Mouse (Mus musculus) midbrain, embryonic 14.5 days (tissue): ENCODE data around the gene Trmt10c. TPM values are rescaled to one million over a fixed set of nuclear protein-coding genes. Genes with fewer than 3 reads are reported as not detected.
"Not testable (repeated sequence)": the region's sequence is repeated elsewhere in the genome, so short reads cannot be mapped to it uniquely, and the experiment has no call there.

Source experiments
- ATAC-seq: fragments of 200-750 bp; cut with Nextera tagmentation; 2 replicates; pipeline ENCODE4 v1.8.0; 2017; ENCODE audit warnings: moderate number of reproducible peaks, moderate library complexity; ENCODE audit not compliant: low FRiP score, low TSS enrichment
- DNase-seq: peaks from one replicate; pipeline ENCODE4 v3.0.0-alpha.2; 2015
- H3K27ac ChIP-seq: fragments of 300-500 bp; sonication (generic); replicated peaks from 2 replicates; pipeline ENCODE4 v1.5.1; 2014; ENCODE audit warnings: mild to moderate bottlenecking, low read depth, low read length, moderate library complexity
- H3K27me3 ChIP-seq: fragments of 300-500 bp; sonication (generic); 2 replicates; pipeline ENCODE4 v1.6.1; 2014; ENCODE audit warnings: low read length, control low read depth, mixed read lengths; ENCODE audit not compliant: control insufficient read depth, insufficient read depth
- H3K36me3 ChIP-seq: fragments of 300-500 bp; sonication (generic); 2 replicates; pipeline ENCODE4 v1.6.1; 2014; ENCODE audit warnings: low read length, control low read depth; ENCODE audit not compliant: control insufficient read depth, insufficient read depth
- H3K4me1 ChIP-seq: fragments of 300-500 bp; sonication (generic); 2 replicates; pipeline ENCODE4 v1.6.1; 2014; ENCODE audit warnings: mild to moderate bottlenecking, antibody characterized with exemption, low read length, control low read depth; ENCODE audit not compliant: control insufficient read depth, insufficient read depth
- H3K4me2 ChIP-seq: fragments of 300-500 bp; sonication (generic); 2 replicates; pipeline ENCODE4 v1.6.1; 2014; ENCODE audit warnings: mild to moderate bottlenecking, low read length, moderate library complexity
- H3K4me3 ChIP-seq: fragments of 300-500 bp; sonication (generic); replicated peaks from 2 replicates; pipeline ENCODE4 v1.5.1; 2014; ENCODE audit warnings: low read depth, low read length
- H3K9ac ChIP-seq: fragments of 300-500 bp; sonication (generic); replicated peaks from 2 replicates; pipeline ENCODE4 v1.6.1; 2014; ENCODE audit warnings: mild to moderate bottlenecking, low read length, moderate library complexity
- H3K9me3 ChIP-seq: fragments of 300-500 bp; sonication (generic); 2 replicates; pipeline ENCODE4 v1.6.1; 2016; ENCODE audit warnings: low read length, control low read depth, mixed read lengths; ENCODE audit not compliant: control insufficient read depth
- WGBS: fragments of 180-500 bp; shearing (Covaris S2); extraction: QIAGEN DNeasy Blood & Tissue Kit; methylation state at CpG from one replicate; pipeline ENCODE4 v1.1.7; 2014; 5-methylcytosine and 5-hydroxymethylcytosine counted together
- polyA plus RNA-seq: library from polyadenylated mRNA; unstranded; fragments of >200 nt; fragmentation: Nextera tagmentation; extraction: Ambion mirVana; gene quantifications from 2 replicates; pipeline ENCODE4 v1.2.1, GENCODE M21; 2014

The Trmt10c gene
- polyA plus RNA-seq, 1 experiment from 2014 or later, result 23.8 TPM

- H3K36me3 ChIP-seq, result no peaks in the 10 kb centered on the region
- H3K4me2 ChIP-seq, result no peak overlapping the region
- H3K4me1 ChIP-seq, result 0 out of 2 replicates have a peak, but pooled peaks cover 3% of the 10 kb centered on the region
- H3K27me3 ChIP-seq, result no peaks in the 10 kb centered on the region; the same call in 1 of the 2 replicates
- no peak overlapping the region for H3K9ac ChIP-seq
- no peaks in the 10 kb centered on the region for H3K9me3 ChIP-seq
- H3K4me3 ChIP-seq, result no peak overlapping the region
- WGBS, result 54% methylated on average over 10 of the region's 10 CpGs
- no peak overlapping the region for H3K27ac ChIP-seq
- DNase-seq (no peak), ATAC-seq (no peak)
Observed at GRCm38 (mm10) chr16:56058151-56058550, 20.5 kb upstream of the Trmt10c start.

- H3K36me3 ChIP-seq, result no peaks in the 10 kb centered on the region
- no peaks in the 10 kb centered on the region for H3K9me3 ChIP-seq
- no peak overlapping the region for H3K9ac ChIP-seq
- ATAC-seq (peak; percentile 78), DNase-seq (peak; percentile 65)
- H3K27ac ChIP-seq, result peak overlapping the region; percentile 45; the same call in 1 of the 2 replicates
- 0 out of 2 replicates have a peak, but pooled peaks cover 3% of the 10 kb centered on the region for H3K4me1 ChIP-seq
- H3K27me3 ChIP-seq, result no peaks in the 10 kb centered on the region; the same call in 1 of the 2 replicates
- 7% methylated on average over 7 of the region's 7 CpGs for WGBS
- no peak overlapping the region for H3K4me2 ChIP-seq
- H3K4me3 ChIP-seq, result no peak overlapping the region
Observed at GRCm38 (mm10) chr16:56056944-56057590, 19.4 kb upstream of the Trmt10c start.

- no peaks in the 10 kb centered on the region for H3K9me3 ChIP-seq
- ATAC-seq (no peak), DNase-seq (no peak)
- no peak overlapping the region for H3K4me2 ChIP-seq
- H3K4me3 ChIP-seq, result no peak overlapping the region
- no peaks in the 10 kb centered on the region for H3K27me3 ChIP-seq
- no peaks in the 10 kb centered on the region for H3K36me3 ChIP-seq
- 0 out of 2 replicates have a peak, but pooled peaks cover 3% of the 10 kb centered on the region for H3K4me1 ChIP-seq
- no peak overlapping the region for H3K9ac ChIP-seq
- no peak overlapping the region for H3K27ac ChIP-seq
- WGBS, result 87% methylated on average over 3 of the region's 3 CpGs
Observed at GRCm38 (mm10) chr16:56055911-56056310, 18.3 kb upstream of the Trmt10c start.

- H3K4me1 ChIP-seq, H3K4me2 ChIP-seq, DNase-seq, H3K4me3 ChIP-seq, H3K27ac ChIP-seq, H3K9me3 ChIP-seq, ATAC-seq, H3K36me3 ChIP-seq, H3K9ac ChIP-seq, H3K27me3 ChIP-seq: not testable (repeated sequence)
- WGBS, result no CpG with 5 or more reads among the region's 4 CpGs
Observed at GRCm38 (mm10) chr16:56048038-56048437, 10.4 kb upstream of the Trmt10c start, which contains the start of gene Senp7. Gene Senp7, plus strand, starts transcription at chr16:56048338.

GRCm38 (mm10) chr16:56038090-56038489 is 471 bp upstream of the Trmt10c start:
- peak overlapping the region; percentile 86 for H3K4me3 ChIP-seq
- 33% methylated on average over 8 of the region's 8 CpGs for WGBS
- peaks cover 12% of the 10 kb centered on the region for H3K4me1 ChIP-seq
- no peaks in the 10 kb centered on the region for H3K9me3 ChIP-seq
- H3K4me2 ChIP-seq, result peak overlapping the region; percentile 72
- peak overlapping the region; percentile 78 for H3K9ac ChIP-seq
- no peaks in the 10 kb centered on the region for H3K27me3 ChIP-seq
- peak; percentile 39 for ATAC-seq
- peaks cover 16% of the 10 kb centered on the region for H3K36me3 ChIP-seq
- H3K27ac ChIP-seq, result peak overlapping the region; percentile 85
- no peak for DNase-seq

GRCm38 (mm10) chr16:56036501-56036900 is 1.1 kb downstream of the Trmt10c start:
- no peak for ATAC-seq
- Histone ChIP-seq H3K27me3 (no peaks in the 10 kb centered on the region), H3K9me3 (no peaks in the 10 kb centered on the region), H3K36me3 (peaks cover 28% of the 10 kb centered on the region), H3K27ac (no peak overlapping the region), H3K4me3 (peak overlapping the region; percentile 86), H3K9ac (peak overlapping the region; percentile 78), H3K4me2 (peak overlapping the region; percentile 72), H3K4me1 (peaks cover 12% of the 10 kb centered on the region)
- WGBS, result 67% methylated on average over 6 of the region's 6 CpGs
- DNase-seq, result no peak

GRCm38 (mm10) chr16:56034566-56034965 is 3.1 kb downstream of the Trmt10c start:
- Histone ChIP-seq H3K27me3 (no peaks in the 10 kb centered on the region), H3K9ac (no peak overlapping the region), H3K4me2 (no peak overlapping the region), H3K36me3 (peaks cover 28% of the 10 kb centered on the region), H3K9me3 (no peaks in the 10 kb centered on the region), H3K27ac (no peak overlapping the region), H3K4me1 (peaks cover 17% of the 10 kb centered on the region), H3K4me3 (no peak overlapping the region)
- DNase-seq, result no peak
- no peak for ATAC-seq
- 96% methylated on average over 6 of the region's 6 CpGs for WGBS

- peak; percentile 99 for DNase-seq
- H3K27ac ChIP-seq, result peak within 1 kb of the TSS; percentile 94
- H3K36me3 ChIP-seq, result peaks cover 37% of the 10 kb centered on the region
- no peaks in the 10 kb centered on the region for H3K9me3 ChIP-seq
- peaks cover 18% of the 10 kb centered on the region for H3K4me1 ChIP-seq
- H3K27me3 ChIP-seq, result no peaks in the 10 kb centered on the region
- peak within 1 kb of the TSS; percentile 89 for H3K4me2 ChIP-seq
- WGBS, result under 1% methylated on average over 39 of the region's 39 CpGs
- H3K4me3 ChIP-seq, result peak within 1 kb of the TSS; percentile 95
- ATAC-seq, result peak; percentile 100
- H3K9ac ChIP-seq, result peak within 1 kb of the TSS; percentile 96
Observed at GRCm38 (mm10) chr16:56029661-56030082, 7.9 kb downstream of the Trmt10c start, which contains the start of gene Pcnp. Gene Pcnp, minus strand, starts transcription at chr16:56029739.
